Mouse (Mus musculus): ENCODE data around the gene Sit1. TPM values are rescaled to one million over a fixed set of nuclear protein-coding genes. Genes with fewer than 3 reads are reported as not detected.
A peak's percentile ranks its signal among the peaks of the same experiment; 100 is the strongest.

Gene Sit1
- total RNA-seq (2021) = not detected
- long read RNA-seq, experiment 1 = 0 reads
- long read RNA-seq, experiment 2 = 0 reads

DNA sequence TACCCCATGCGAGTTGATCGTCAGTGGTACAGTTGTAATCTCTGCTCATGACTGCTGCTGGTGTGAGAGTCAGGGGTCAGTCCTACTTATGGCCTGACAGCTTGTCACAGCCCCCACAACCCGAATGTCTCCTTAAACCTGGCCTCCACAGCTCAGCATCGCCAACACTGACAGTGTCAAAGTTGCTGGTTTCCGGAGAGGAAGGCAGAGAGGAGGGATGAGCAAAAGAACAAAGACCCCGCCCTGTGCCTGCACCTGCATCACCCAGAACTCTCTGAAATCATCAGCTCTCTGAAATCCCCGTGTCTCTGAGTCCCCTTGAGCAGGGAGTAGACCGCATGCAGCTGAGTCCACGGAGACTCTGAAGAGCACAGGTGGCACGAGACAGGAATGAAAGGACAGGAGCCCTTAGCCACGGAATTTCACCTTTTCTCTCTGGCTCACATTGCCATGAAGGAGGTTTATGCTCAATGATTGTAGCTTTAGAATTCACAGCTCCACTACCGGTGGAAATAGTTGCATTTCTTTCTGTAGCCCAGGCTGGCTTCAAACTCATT, at the start of gene Sit1:
Sit1 (minus strand) TSS at position 200 of the 557 bp plus-strand sequence.
- no peak for DNase-seq (ENCODE audit: low spot score in 2 of 2)
- intact Hi-C loops (cut with DNase I) = no loop called here

DNA sequence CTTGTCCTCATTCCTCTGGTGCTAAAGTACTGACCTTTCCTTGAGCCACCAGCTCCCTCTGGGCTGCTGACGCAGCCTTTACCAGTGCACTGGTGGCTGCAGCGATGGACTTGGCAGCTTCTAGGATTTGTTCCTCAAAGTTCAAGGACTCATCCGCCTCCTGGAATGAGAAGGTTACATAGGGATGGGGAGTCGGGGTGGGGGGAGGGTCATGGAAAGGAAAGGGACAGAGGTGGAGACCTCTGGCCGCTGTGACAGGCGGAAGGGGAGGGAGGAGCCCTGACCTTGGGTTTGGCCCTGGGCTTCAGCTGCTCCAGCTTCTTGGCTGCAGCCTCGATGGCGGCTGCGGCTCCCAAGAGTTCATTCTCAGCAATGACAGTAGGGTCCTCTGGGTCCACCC, 49.7 kb upstream of the Sit1 start:
- DNase-seq (ENCODE audit: low spot score in 2 of 2) = no peak
- intact Hi-C loops (cut with DNase I) = no loop called here

- intact Hi-C loops (cut with DNase I) = no loop called here
- DNase-seq (ENCODE audit: low spot score in 2 of 2) = peak; percentile 84 to 88
Measured at GRCm38 (mm10) chr4:43530581-43530980, 47.0 kb upstream of the Sit1 start.

- peak in 1 of 2 experiments; percentile 22 for DNase-seq (ENCODE audit: low spot score in 2 of 2)
- intact Hi-C loops (cut with DNase I) = no loop called here
Measured at GRCm38 (mm10) chr4:43530081-43530501, 46.6 kb upstream of the Sit1 start.

DNA sequence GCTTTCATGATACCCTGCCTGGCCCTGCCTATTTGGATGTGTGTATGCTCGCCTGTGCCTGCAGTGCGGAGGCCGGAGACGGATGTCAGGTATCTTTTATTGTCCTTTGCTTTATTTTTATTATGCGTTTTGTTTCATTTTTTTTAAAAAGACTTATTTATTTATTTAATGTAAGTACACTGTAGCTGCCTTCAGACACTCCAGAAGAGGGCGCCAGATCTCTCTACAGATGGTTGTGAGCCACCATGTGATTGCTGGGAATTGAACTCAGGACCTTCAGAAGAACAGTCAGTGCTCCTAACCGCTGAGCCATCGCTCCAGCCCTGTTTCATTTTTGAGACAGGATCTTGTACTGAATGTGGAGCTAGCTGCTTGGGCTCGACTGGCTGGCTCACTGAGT, 45.0 kb upstream of the Sit1 start:
- intact Hi-C loops (cut with DNase I) = no loop called here

DNA sequence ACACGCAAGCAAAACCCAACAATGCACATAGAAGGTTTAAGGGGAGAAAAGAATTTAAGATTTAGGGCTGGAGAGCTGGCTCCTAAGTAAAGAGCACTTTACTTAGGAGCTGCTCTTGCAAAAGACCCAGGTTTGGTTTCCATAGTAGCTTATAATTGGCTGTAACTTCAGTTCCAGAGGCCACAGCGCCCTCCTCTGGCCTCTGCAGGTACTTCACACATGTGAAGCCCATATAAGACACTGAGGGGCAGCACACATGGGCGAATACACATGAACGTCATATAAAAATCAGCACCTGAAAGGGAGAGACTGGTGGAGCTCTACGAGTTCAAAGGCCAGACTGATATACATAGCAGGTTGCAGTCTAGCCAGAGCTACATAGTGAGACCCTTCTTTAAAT, 44.3 kb upstream of the Sit1 start:
- DNase-seq (ENCODE audit: low spot score in 2 of 2) = peak in 1 of 2 experiments; percentile 39
- intact Hi-C loops (cut with DNase I) = no loop called here

More for the DNA sequence above, 45.0 kb upstream of the Sit1 start:
- no peak for DNase-seq (ENCODE audit: low spot score in 2 of 2)

DNA sequence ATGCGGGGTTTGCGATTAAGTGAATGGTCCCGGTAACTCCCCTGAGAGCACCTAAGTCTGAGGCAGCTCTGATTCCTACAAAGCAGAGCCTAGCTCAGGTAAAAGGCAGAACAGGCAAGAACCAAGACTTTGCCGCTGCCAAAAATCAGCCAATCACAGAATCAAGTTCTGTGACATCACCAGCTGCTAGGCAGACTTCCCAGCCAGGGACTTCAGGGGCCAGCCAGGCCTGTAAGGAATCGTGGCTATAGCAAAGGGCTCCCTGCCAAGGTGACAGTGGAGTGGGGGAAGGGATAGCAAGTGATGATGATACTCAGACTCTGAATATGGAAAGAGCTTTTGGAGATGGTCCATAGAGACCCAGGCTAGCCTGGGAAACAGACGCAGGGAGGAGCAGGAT, 36.4 kb upstream of the Sit1 start:
- intact Hi-C loops (cut with DNase I) = no loop called here
- DNase-seq (ENCODE audit: low spot score in 2 of 2) = peak; percentile 87 to 92

DNA sequence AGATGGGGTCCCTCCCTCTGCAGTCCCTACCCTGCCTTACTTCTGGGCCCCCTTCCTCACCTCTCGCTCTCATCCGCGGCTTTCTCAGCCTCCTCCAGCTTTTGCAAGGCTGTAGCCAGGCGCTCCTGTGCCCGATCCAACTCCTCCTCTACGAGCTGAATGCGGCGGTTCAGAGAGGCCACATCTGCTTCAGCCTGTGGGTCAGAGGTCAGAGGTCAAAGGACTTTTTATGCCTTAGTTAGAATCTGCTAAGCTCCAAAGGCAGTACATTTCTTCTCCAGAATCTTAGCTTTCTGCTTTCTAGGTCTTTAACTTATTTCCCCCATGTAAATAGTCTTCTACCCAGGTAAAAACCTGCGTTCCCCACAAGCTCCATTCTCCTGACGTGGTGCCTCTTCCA, 36.0 kb upstream of the Sit1 start:
- intact Hi-C loops (cut with DNase I) = no loop called here

DNA sequence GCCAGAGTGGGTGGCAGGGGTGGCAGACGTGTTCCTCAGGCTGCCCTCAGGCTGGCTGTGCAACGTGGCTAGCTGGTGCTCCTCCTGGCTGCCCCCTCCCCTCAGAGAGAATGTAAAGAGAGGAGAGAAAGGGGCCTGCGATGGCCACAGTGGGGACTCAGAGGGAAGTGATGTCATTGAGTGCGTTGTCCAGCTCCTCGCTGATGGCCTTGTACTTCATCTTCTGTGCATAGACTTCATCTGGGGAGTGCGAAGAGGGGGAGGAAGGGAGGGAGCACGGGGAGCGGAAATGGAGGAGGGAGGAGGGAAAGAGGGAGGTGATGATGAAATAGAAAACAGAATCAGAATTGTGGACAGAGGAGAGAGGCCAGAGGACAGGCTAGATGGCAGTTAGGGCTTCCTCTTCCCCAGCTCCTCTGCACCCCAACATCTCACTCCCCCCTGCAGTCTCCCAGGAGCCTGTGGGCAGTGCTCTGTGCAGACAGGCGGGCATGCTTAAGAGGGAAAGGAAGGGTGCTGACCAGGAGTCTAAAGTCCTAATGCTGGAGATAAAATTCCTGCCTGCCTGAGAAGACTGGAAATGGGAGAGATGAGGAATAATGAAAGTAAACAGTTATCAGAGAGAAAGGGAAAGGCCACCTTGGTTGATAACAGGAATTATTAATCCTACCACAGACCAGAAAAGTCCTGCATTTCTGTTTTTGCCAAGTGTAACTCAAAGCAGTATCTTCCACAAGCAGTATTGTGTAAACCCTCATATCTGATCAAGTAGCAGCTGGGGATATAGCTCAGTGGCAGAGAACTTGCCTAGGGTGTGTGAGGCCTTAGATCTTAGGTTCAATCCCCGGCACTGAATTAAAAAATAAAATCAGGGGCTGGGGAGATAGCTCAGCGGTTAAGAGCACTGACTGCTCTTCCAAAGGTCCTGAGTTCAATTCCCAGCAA, 32.5 kb upstream of the Sit1 start:
- intact Hi-C loops (cut with DNase I) = no loop called here
- DNase-seq (ENCODE audit: low spot score in 2 of 2) = no peak

More for the DNA sequence above, 36.0 kb upstream of the Sit1 start:
- DNase-seq (ENCODE audit: low spot score in 2 of 2) = no peak

- intact Hi-C loops (cut with DNase I) = no loop called here
- DNase-seq (ENCODE audit: low spot score in 2 of 2) = no peak
Measured at GRCm38 (mm10) chr4:43513791-43514190, 30.3 kb upstream of the Sit1 start.

DNA sequence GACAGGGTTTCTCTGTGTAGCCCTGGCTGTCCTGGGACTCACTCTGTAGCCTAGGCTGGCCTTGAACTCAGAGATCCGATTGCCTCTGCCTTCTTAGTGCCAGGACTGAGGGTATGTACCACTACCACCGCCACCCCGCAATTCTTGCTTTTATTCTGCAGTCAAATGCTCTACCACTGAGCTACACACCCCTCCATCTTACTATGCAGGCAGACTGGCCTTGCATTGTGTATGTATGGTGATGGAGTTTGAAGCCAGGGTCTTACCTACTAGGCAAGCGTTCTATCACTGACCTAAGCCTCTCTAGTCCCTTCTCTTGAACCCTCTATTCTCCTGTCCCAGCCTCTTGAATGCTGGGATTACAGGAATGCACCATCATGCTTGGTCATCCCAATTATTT, 29.8 kb upstream of the Sit1 start:
- no peak for DNase-seq (ENCODE audit: low spot score in 2 of 2)
- intact Hi-C loops (cut with DNase I) = no loop called here

GRCm38 (mm10) chr4:43512653-43513052, 29.1 kb upstream of the Sit1 start:
- intact Hi-C loops (cut with DNase I) = no loop called here
- no peak for DNase-seq (ENCODE audit: low spot score in 2 of 2)

GRCm38 (mm10) chr4:43511675-43512454, 28.3 kb upstream of the Sit1 start:
- intact Hi-C loops (cut with DNase I) = no loop called here
- DNase-seq (ENCODE audit: low spot score in 2 of 2) = no peak

GRCm38 (mm10) chr4:43509109-43509508, 25.6 kb upstream of the Sit1 start:
- DNase-seq (ENCODE audit: low spot score in 2 of 2) = no peak
- intact Hi-C loops (cut with DNase I) = no loop called here

DNA sequence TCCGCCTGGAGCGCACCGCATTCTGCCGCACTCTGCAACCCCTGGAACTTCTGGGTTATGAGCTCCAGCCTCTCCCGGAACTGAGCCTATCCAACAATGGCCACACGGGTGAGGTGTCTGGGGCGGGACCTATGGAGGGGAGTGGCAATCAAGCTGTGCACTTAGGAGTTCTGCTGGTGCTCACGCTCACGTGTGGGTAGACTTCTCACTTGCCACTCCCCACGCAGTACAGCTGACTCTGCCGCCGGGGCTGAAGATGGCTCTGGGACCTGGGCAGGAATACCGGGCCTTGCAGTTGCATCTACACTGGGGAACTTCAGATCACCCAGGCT, 25.1 kb upstream of the Sit1 start:
- intact Hi-C loops (cut with DNase I) = no loop called here
- no peak for DNase-seq (ENCODE audit: low spot score in 2 of 2)

GRCm38 (mm10) chr4:43507938-43508665, 24.6 kb upstream of the Sit1 start:
- intact Hi-C loops (cut with DNase I) = no loop called here
- no peak for DNase-seq (ENCODE audit: low spot score in 2 of 2)

- intact Hi-C loops (cut with DNase I) = no loop called here
- DNase-seq (ENCODE audit: low spot score in 2 of 2) = no peak
Measured at GRCm38 (mm10) chr4:43506536-43507185, 23.1 kb upstream of the Sit1 start, which contains the start of gene Car9. Car9 (plus strand) TSS chr4:43506966.

DNA sequence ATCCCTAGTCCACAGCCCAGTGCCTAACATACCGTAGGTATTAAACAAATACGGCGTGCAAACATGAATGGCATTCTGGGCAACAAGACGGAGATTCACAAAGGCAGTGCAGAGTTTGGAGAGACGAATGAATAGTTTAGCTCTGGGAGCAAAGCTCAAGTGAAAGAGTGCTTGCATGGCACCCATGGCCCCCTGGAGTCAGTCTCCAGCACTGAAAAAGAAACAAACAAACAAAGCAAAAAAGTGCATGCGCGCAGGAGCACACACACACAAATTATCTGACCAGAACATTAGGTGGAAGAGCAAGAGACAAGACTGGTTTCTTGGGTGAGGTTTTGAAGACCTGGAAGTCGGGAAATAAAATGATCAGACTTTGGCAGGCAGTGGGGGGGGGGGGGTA, 22.5 kb upstream of the Sit1 start:
- intact Hi-C loops (cut with DNase I) = no loop called here
- DNase-seq (ENCODE audit: low spot score in 2 of 2) = no peak

DNA sequence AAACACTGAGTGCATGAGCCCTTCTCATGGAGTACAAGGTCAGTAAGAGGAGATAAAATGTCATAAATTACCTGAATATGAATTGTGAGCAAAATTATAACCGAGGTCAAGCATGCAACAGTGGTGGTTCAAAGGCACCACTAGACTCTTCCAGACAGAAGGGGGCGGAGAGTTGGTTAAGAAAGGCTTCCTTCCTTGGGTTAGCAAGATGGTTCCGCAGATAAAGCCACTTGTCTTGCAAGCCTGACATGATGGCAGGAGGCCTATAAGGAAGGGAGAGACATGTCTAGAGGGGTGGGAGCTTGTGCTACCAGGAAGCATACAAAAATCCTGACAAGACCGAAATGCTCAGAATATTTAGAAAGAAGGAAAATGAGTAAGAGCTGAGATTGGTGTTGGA, 20.7 kb upstream of the Sit1 start:
- intact Hi-C loops (cut with DNase I) = no loop called here

More for the DNA sequence above, 20.7 kb upstream of the Sit1 start:
- DNase-seq (ENCODE audit: low spot score in 2 of 2) = no peak
